Mouse (Mus musculus): ENCODE measurements around the gene Azin2. TPM values are rescaled to one million over a fixed set of nuclear protein-coding genes. Genes with fewer than 3 reads are reported as not detected.

Gene Azin2
- total and polyA plus RNA-seq, 2 experiments from 2014 or later = 21.7 to 29.3 TPM

DNA sequence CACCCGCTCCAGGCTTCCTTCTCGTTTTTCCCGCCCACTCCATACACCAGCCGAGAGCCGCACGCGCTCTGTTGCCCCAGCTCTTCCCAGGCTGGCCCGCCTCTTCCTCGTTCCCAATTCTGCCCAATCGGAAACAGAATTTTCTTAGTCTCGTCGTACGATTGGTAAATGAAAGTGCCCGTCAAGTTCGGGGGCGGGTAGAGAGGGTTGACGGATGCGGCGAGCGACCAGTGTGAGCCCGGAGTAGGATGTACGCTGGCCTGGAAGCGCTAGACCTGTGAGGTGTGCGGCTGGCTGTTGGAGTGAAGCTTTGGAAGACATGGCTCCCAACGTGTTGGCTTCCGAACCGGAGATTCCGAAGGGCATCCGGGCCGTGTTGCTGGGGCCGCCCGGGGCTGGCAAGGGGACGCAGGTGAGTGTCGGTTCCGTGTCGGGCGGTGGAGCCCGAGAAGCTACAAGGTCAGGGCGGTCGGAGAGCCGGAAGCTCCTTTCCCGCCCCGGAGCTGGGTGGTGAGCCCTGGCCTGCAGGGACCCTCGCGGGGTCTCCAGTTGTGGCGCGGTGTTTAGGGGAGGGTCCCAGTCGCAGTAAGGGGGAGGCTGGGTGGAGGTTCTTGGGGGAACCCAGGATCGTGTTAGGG lies 30.9 kb upstream of the Azin2 start:
- Histone ChIP-seq H3K4me3 (ENCODE audit: low read depth, low read length) (peak overlapping the region; percentile 87), H3K27ac (ENCODE audit: low read depth, low read length) (peak overlapping the region; percentile 84)
- under 1% methylated on average over 49 of the region's 49 CpGs for WGBS

DNA sequence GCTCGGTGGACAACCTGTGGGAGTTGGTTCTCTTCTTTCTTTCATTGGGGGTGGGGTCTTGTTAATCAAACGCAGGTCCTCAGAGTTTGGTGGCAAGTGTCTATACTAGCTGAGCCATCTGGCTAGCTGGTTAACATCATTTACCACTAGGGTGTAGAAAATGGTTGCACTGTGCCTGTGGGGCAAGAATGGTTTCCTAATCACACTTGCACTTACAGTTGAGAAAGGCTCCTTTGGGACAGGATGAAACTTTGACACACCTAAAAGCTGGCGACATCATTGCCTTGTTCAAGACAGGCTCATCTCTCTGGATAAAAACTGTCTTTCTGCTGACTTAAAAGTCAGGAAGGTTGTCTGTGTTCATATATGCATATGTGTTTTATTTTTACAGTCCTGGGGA lies 29.9 kb upstream of the Azin2 start:
- WGBS = 99% methylated on average over 3 of the region's 3 CpGs
- Histone ChIP-seq H3K4me1 (ENCODE audit: insufficient read depth, low read length) (peaks cover 8% of the 10 kb centered on the region), H3K9me3 (ENCODE audit: low read length) (no peaks in the 10 kb centered on the region), H3K9ac (replicated peaks; ENCODE audit: low read length, poor library complexity, severe bottlenecking) (no peak overlapping the region), H3K27me3 (ENCODE audit: insufficient read depth, low read length) (no peaks in the 10 kb centered on the region), H3K27ac (ENCODE audit: low read depth, low read length) (no peak overlapping the region), H3K4me2 (ENCODE audit: low read depth, low read length, poor library complexity, severe bottlenecking) (no peak overlapping the region), H3K4me3 (ENCODE audit: low read depth, low read length) (no peak overlapping the region), H3K36me3 (ENCODE audit: insufficient read depth, low read length) (no peaks in the 10 kb centered on the region)
- TF ChIP-seq CTCF (IDR thresholded peaks at IDR 0.05) = no peak
- no peak for DNase-seq (ENCODE audit: low spot score)
- no peak for ATAC-seq (ENCODE audit: low FRiP score)

More for the DNA sequence above, 30.9 kb upstream of the Azin2 start:
- no peak for TF ChIP-seq CTCF (IDR thresholded peaks at IDR 0.05)
- H3K36me3 ChIP-seq (ENCODE audit: insufficient read depth, low read length) = no peaks in the 10 kb centered on the region
- ATAC-seq (ENCODE audit: low FRiP score) = peak; percentile 99
- H3K9ac ChIP-seq (replicated peaks; ENCODE audit: low read length, poor library complexity, severe bottlenecking) = peak overlapping the region; percentile 84
- H3K4me1 ChIP-seq (ENCODE audit: insufficient read depth, low read length) = peaks cover 8% of the 10 kb centered on the region
- peak overlapping the region; percentile 84 for H3K4me2 ChIP-seq (ENCODE audit: low read depth, low read length, poor library complexity, severe bottlenecking)
- H3K27me3 ChIP-seq (ENCODE audit: insufficient read depth, low read length) = no peaks in the 10 kb centered on the region
- no peaks in the 10 kb centered on the region for H3K9me3 ChIP-seq (ENCODE audit: low read length)
- DNase-seq (ENCODE audit: low spot score) = peak; percentile 97

DNA sequence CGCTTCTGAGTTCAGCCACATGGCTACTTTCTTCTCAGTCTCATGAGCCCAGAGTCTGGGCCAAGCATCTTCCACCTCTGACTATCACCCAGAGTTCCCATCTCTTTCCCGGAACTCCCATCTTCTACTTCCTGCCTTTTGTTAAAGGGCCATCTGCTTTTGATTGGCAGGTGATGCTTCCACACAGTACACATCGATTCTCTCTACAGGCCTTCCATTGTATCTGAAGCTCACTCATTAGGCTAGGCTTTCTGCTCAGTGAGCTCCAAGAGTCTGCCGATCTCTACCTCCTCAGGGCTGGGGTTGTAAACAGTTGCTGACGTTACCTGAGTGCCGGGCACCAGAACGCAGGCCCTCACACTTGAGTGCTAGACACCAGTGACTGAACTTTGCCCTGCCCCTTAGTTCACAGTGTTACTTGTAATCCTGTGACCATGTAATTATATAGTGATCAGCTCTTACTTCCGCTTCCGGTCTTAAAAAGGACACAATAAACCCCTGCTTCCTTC lies 29.3 kb upstream of the Azin2 start, which contains the start of gene Ak2:
TSS of gene Ak2 (plus strand) at position 459 of the 509 bp plus-strand sequence.
- TF ChIP-seq CTCF (IDR thresholded peaks at IDR 0.05) = no peak
- 93% methylated on average over 9 of the region's 9 CpGs for WGBS
- no peak within 1 kb of the TSS for H3K4me3 ChIP-seq (ENCODE audit: low read depth, low read length)

DNA sequence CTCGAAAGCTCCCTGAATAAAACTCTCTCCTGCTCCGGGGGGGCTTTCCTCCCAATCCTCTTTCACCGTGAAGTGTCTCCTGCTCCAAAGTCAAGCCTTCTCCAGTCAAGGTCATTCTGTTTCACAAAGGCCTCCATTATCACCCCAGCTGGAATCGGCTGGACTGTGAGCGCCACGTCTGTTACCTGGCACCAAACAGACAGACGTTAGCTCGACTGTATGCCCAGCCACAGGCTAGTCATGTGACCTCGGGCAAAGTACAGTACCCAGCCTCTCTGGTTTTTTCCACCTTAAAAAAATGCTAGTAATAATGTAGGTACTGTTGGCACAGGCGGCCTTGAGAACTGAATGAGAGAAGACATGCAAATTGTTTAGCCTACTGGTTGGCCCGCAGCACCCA lies 27.4 kb upstream of the Azin2 start:
- no peak for TF ChIP-seq CTCF (IDR thresholded peaks at IDR 0.05)

More for the DNA sequence above, 29.3 kb upstream of the Azin2 start, which contains the start of gene Ak2:
- no peaks in the 10 kb centered on the region for H3K27me3 ChIP-seq (ENCODE audit: insufficient read depth, low read length)
- peak within 1 kb of the TSS; percentile 84; the same call in 1 of the 2 replicates for H3K4me2 ChIP-seq (ENCODE audit: low read depth, low read length, poor library complexity, severe bottlenecking)
- H3K36me3 ChIP-seq (ENCODE audit: insufficient read depth, low read length) = no peaks in the 10 kb centered on the region
- no peaks in the 10 kb centered on the region for H3K9me3 ChIP-seq (ENCODE audit: low read length)
- peaks cover 8% of the 10 kb centered on the region for H3K4me1 ChIP-seq (ENCODE audit: insufficient read depth, low read length)
- DNase-seq (ENCODE audit: low spot score) (no peak), ATAC-seq (ENCODE audit: low FRiP score) (no peak)
- H3K27ac ChIP-seq (ENCODE audit: low read depth, low read length) = no peak within 1 kb of the TSS
- no peak within 1 kb of the TSS for H3K9ac ChIP-seq (replicated peaks; ENCODE audit: low read length, poor library complexity, severe bottlenecking)

DNA sequence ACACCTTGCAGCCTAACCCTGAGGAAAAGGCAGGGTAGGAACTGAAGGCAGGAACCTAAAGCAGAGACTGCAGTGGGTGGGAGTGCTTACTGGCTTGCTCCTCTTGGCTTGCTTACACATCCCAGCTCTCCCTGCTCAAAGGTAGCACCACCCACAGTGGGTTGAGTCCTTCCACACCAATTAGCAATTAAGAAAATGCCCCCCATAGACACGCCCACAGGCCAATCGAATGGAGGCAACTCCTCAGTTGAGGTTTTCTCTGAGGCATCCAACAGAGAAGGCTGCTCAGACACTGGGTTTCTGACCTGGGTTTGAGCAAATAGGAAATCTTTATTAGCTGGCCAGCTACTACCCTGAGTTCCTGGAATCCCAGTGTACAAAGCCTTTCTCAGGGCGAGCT lies 26.7 kb upstream of the Azin2 start:
- Histone ChIP-seq H3K4me1 (ENCODE audit: insufficient read depth, low read length) (peaks cover 2% of the 10 kb centered on the region), H3K9ac (replicated peaks; ENCODE audit: low read length, poor library complexity, severe bottlenecking) (no peak overlapping the region), H3K4me3 (ENCODE audit: low read depth, low read length) (no peak overlapping the region), H3K27me3 (ENCODE audit: insufficient read depth, low read length) (no peaks in the 10 kb centered on the region), H3K36me3 (ENCODE audit: insufficient read depth, low read length) (no peaks in the 10 kb centered on the region), H3K9me3 (ENCODE audit: low read length) (no peaks in the 10 kb centered on the region), H3K27ac (ENCODE audit: low read depth, low read length) (no peak overlapping the region), H3K4me2 (ENCODE audit: low read depth, low read length, poor library complexity, severe bottlenecking) (no peak overlapping the region)
- WGBS = 44% methylated on average over 3 of the region's 3 CpGs
- DNase-seq (ENCODE audit: low spot score) (no peak), ATAC-seq (ENCODE audit: low FRiP score) (no peak)
- no peak for TF ChIP-seq CTCF (IDR thresholded peaks at IDR 0.05)

More for the DNA sequence above, 27.4 kb upstream of the Azin2 start:
- Histone ChIP-seq H3K27me3 (ENCODE audit: insufficient read depth, low read length) (no peaks in the 10 kb centered on the region), H3K27ac (ENCODE audit: low read depth, low read length) (no peak overlapping the region), H3K4me2 (ENCODE audit: low read depth, low read length, poor library complexity, severe bottlenecking) (no peak overlapping the region), H3K36me3 (ENCODE audit: insufficient read depth, low read length) (no peaks in the 10 kb centered on the region), H3K9ac (replicated peaks; ENCODE audit: low read length, poor library complexity, severe bottlenecking) (no peak overlapping the region), H3K4me1 (ENCODE audit: insufficient read depth, low read length) (peaks cover 8% of the 10 kb centered on the region), H3K4me3 (ENCODE audit: low read depth, low read length) (no peak overlapping the region), H3K9me3 (ENCODE audit: low read length) (no peaks in the 10 kb centered on the region)
- no peak for DNase-seq (ENCODE audit: low spot score)
- ATAC-seq (ENCODE audit: low FRiP score) = no peak
- WGBS = 47% methylated on average over 11 of the region's 11 CpGs

DNA sequence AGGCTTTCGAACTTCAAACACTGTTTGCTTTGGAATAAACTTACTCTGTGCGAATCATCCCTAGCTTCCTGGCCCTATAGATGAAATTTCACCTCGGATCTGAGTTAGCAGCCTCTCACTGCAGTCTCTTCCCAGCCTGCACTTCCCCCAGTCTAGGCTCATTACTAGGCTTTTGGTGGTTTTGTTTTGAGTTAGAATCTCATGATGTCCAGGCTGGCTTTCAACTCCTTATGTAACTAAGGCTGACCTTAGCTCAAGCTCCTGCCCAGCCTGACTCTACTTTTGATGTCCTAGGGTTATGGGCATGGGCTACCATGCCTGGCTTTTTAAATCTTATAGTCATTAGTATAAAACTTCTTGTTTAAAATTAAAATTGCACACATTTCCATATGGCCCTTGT lies 22.4 kb upstream of the Azin2 start:
- 75% methylated on average over 3 of the region's 3 CpGs for WGBS
- no peaks in the 10 kb centered on the region for H3K36me3 ChIP-seq (ENCODE audit: insufficient read depth, low read length)
- no peak for ATAC-seq (ENCODE audit: low FRiP score)
- H3K27ac ChIP-seq (ENCODE audit: low read depth, low read length) = no peak overlapping the region
- DNase-seq (ENCODE audit: low spot score) = no peak
- no peaks in the 10 kb centered on the region for H3K9me3 ChIP-seq (ENCODE audit: low read length)
- no peak overlapping the region for H3K4me3 ChIP-seq (ENCODE audit: low read depth, low read length)
- no peaks in the 10 kb centered on the region for H3K27me3 ChIP-seq (ENCODE audit: insufficient read depth, low read length)
- TF ChIP-seq CTCF (IDR thresholded peaks at IDR 0.05) = no peak
- H3K4me2 ChIP-seq (ENCODE audit: low read depth, low read length, poor library complexity, severe bottlenecking) = no peak overlapping the region
- H3K9ac ChIP-seq (replicated peaks; ENCODE audit: low read length, poor library complexity, severe bottlenecking) = no peak overlapping the region
- no peaks in the 10 kb centered on the region for H3K4me1 ChIP-seq (ENCODE audit: insufficient read depth, low read length)

All from midbrain, postnatal 0 days (tissue).